Mouse (Mus musculus): Measurements from ENCODE around the gene Ube2o. TPM values are rescaled to one million over a fixed set of nuclear protein-coding genes. Genes with fewer than 3 reads are reported as not detected.
A peak's percentile ranks its signal among the peaks of the same experiment; 100 is the strongest.

Gene Ube2o
- 10 to 100 TPM; 27.7 to 29.5 TPM for total RNA-seq (2021)
- long read RNA-seq, experiment 1, full-length matches to known transcripts = 7 of 19 reads
- long read RNA-seq, experiment 1, partial matches to known transcripts = 3 of 19 reads
- long read RNA-seq, experiment 1, other reads (novel, unspliced or antisense) = 9 of 19 reads
- long read RNA-seq, experiment 2, partial matches to known transcripts = 2 of 16 reads
- long read RNA-seq, experiment 2, other reads (novel, unspliced or antisense) = 14 of 16 reads

DNA sequence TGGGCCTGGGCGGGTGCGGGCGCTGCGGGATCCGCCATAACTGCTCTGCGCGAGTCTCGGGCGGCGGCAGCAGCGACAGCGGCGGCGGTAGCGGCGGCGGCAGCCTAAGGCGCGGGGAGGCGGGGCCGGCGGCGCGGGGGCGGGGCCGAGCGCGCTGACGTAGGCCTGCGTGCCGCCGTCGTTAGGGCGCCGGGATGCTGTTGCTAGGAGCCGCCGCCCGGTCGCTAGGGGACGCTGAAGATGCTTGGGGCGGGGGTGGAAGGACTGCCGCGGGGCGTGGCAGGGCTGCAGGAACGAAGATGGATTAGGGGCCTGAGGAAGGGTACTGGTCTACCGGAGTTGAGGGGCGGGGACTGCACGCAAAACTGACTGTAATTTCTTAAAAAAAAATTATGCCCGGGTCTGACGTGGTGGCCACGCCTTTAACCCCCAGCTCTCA, at the start of gene Ube2o:
Ube2o (minus strand) TSS at position 72 of the 439 bp plus-strand sequence.
- DNase-seq = peak; percentile 86 to 89

DNA sequence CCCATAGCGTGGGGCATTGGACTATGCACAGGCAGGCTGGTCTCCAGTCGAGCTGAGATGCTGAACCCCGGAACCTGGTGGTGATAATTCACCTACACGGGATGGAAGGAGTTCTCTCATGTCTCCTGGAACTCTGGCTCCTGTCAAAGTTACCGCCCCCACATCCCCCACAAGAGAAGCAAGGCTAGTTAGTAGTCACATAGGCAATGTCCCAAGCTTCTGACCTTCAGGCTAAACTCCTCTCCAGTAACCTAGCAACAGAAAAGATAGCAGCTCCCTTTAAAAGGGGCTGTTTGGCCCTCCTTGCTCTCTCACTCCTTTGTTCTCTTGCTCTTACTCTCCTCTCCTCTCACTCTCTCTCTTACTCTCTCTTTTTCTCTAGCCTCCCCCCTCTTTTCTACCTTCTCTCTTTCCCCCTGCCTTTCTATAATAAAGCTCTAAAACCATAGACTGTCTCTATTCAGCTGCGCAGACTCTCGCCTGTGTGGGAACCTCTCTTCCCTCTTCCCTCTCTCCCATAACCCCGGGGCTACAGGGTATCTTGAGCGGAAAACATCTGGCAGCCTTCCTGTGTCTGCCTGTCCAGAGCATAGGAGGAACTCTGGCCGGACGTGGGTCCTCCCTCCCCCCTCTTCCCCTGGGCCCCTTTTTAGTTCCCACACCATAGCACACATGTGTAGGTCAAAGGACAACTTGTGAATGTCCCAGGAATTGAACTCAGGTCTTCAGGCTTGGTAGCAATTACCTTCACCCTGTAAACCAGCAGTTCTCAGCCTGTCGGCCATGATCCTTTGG, 49.1 kb upstream of the Ube2o start:
- DNase-seq = peak in 1 of 2 experiments; percentile 56

DNA sequence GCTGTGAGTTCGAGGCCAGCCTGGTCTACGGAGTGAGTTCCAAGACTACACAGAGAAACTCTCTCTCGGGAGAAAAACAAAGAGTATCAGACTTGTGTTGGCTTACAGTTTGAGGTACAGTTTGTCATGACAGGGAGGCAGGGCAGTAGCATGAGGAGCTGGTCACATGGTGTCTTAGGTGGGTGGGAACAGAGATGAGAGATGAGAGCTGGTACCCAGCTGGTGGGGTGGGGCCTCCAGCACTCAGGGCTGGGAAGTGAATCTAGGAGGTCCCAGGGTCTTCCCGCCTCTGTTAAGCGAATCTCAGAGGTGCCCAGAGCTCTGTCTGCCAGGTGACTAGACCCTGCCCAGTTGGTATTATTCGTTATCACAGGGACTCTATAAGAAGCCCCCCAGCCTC, 48.2 kb upstream of the Ube2o start:
- no peak for DNase-seq

DNA sequence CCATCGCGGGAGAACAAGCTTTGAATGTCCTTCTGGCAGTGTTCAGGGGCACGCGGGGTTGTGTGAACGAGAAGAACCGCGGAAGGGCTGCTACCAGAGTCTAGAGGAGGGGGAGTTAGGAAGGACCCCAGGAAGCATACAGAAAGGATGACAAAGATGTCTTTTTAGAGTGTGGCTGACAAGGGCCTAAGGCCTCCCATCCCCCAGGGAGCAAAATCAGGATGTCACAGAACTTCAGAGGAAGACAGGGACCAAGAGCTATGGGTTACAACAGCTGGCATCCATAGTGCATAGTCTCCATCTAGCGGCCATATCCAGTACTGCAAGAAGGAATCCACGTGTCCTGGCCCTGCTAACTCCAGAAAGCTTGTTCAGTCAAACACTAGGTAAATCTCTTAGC, 47.5 kb upstream of the Ube2o start:
- DNase-seq = peak; percentile 89 to 97

DNA sequence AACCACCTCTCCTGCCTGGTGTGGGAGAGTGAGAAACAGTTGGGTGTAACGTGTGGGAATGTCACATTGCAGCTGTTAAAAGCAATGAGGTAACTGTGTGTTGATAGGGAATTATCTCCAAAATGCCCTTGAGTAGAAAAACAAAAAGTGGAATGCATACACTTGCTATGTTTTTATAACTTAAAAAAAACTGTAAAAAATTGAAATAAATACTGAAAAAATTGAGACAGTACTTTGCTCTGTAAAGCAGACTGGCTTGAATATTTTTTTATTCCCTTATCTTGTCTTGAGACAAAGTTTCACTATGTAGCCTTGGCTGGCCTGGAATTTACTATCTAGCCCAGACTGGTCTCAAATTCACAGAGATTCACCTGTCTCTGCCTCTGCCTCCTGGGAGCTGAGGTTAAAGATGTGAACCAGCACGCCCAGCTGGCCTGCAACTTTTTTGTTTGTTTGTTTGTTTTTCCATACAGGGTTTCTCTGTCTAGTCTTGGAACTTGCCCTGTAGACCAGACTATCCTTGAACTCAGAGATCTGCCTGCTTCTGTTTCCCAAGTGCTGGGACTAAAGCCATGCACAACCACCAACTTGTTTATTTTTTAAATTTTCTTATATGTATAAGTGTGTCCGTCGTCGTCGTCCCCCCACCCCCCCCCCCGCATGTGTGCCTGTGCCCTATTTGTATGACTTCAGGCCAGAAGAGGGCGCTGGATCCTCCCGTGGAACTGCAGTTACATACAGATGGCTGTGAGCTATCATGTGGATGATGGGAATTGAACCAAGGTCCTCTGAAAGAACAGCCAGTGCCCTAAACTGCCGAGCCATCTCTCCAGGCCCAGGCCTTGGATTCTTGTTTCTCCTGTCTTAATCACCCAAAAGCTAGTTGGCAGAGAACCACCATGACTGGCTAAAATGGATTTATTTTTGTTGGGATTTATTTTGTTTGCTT, 46.1 kb upstream of the Ube2o start:
- DNase-seq = peak in 1 of 2 experiments; percentile 65

DNA sequence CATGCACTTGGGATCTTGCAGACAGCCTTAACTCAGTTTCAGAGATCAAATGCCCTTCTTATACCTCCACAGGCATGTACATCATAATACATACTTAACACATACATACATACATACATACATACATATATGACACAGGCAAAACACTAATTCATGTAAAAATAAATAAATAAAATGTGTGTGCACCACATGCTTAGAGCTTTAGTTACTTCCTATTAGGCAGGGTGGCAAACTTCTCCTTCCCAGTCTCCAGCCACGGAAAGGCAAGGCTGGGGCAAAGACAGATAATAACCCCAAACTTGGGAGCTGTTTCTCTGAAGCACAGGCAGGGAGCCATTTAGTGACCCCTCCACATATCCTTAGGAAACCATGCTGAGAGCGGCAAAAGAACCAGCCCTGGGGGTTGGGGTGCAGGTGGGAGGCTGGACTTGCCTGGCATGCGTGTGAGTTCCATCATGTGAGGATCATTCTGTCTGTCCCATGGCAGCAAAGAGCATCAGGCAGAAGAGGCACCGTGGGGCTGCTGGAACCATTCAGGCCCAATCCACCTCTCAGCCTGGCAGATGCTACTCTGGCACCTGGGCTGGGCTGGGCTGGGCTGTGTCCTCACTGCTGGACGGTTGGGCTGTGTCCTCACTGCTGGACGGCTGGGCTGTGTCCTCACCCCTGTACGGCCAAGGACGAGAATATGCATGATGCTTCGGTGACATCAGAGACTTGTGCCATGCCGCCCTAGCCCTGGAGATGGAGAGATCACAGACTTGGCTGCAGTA, 45.2 kb upstream of the Ube2o start, which contains the start of gene Rhbdf2:
Rhbdf2 (minus strand) TSS at position 721 of the 773 bp plus-strand sequence.
- DNase-seq = no peak

DNA sequence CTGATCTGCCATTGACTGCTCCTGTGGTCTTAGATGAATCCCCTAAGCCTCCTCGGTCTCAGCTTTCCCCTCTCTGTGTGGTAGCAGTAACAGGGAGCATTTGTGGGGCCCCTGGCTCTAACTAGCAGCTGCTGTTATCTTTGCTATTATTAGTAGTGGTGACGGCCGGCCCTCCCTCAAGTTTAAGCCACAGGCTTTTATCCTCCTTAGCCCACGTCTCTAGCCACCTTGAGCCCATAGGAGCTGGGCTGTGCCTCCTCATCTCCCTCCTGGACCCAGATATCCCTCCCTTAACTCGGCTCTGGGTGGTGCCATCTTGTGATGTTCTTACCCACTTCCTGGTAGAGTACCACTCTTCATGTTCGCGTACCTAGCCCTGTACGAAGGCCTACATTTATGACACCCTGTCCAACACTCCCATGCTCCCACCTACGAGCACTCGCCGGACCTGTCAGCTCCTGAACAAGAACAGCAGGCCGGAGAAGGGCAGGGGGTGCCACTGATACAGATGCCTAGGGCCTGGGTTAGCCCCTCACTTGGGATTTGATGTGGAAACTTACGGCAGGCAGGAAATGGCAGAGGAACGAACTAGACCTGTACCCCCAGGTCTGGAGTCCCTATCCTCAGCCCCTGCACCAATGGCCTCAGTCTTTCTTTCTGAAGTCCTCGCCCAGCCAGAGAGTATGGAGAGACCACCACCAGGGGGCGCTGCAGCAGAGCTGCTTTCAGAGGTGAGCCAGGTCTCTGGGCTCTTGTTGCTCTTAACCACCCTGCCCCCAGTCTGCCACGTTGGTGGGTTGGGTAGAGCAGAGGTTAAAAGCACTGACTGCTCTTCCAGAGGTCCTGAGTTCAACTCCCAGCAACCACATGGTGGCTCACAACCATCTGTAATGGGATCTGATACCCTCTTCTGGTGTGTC, 44.1 kb upstream of the Ube2o start:
- peak in 1 of 2 experiments; percentile 73 for DNase-seq

DNA sequence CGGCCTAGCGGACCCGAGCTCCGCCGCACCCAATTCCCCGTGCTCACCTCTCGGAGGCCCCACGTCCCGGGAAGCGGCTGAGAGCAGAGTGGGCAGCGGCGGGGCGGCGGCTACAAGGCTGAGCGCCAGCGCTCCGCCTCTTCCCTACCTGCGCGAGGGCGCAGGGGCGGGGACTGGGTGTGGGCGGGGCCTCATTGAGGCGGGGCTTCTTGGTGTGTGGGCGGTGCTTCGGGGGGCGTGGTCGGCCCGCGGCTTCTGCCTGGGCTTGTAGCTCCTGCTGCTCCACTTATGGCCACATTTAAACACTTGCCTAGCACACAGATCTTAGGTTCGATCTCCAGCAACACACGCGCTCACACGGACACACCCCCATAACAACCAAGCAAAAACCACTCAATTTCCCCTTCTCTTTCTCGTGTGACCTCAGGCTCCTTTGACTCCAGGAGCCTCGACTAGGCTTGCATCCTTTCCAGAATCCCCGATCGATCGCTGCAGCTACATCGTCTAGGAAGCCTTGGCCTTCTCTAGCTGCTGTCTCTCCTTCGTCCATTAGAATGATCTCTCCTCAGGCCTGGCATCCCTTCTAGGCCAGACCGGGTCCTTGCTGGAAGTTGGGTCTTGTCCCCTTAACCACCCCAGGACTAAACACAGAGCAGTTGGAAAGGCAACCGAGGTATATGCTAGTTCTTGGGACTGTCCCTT, 43.0 kb upstream of the Ube2o start:
- peak; percentile 89 for DNase-seq

DNA sequence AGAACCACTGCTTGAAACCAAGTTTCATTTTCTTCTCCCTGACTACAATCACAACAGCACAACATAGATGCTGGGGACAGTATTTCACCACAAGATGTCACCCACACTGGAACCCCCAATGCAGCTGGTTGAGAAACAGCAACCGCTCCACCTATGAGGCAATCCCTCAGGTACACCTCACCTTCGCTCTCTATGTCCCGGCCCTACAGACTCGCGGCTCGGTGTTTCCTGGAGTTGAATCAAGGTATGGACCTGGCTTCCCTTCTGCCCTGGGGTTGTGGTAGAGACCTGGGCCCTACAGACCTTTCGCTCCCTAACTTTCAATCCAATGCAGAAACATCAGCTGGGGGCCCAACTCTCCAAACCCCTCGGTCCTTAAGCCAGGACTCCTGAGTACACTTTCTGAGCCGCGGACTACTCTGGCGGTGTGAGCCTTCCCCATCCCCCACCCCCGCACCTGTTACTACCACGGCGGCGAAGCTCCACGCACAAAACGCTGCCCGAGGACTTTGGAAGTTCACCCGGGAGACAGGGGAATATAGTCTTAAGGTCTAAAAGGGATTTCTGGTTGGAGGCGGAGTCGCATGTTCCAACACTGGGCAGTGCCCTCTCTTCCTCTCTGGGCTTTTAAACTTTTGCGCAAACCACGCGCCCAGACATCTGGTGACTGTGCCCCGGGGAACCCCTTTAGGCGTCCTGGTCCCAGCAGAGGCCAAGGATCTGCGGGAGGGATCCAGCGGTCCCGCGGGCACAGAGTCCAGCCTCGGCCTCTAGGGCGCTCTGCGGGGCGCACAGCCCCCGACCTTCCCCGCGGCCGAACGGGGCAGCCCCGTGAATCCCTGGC, 42.3 kb upstream of the Ube2o start:
- DNase-seq = peak in 1 of 2 experiments; percentile 55

DNA sequence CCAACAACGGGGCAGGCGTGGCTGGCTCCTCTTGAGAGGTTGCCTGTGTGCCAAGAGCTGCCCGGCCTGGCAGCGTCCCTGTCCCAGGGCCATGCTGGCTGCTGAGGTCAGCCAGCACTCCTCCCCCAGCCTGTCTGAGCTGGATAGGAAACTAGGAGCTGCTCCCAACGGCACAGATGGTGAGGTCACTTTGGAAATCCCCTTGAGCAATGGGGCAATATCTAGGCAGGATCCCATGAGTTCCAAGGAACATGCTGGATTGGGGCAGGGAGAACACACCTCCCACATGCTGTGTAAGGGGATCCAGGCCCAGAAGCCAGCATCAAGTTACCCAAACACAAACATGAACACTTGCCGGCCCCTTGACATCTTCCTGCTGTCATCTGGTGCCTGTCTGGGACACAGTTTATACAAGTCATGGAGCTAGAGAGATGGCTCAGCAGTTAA, 40.0 kb upstream of the Ube2o start:
- peak; percentile 90 to 95 for DNase-seq

DNA sequence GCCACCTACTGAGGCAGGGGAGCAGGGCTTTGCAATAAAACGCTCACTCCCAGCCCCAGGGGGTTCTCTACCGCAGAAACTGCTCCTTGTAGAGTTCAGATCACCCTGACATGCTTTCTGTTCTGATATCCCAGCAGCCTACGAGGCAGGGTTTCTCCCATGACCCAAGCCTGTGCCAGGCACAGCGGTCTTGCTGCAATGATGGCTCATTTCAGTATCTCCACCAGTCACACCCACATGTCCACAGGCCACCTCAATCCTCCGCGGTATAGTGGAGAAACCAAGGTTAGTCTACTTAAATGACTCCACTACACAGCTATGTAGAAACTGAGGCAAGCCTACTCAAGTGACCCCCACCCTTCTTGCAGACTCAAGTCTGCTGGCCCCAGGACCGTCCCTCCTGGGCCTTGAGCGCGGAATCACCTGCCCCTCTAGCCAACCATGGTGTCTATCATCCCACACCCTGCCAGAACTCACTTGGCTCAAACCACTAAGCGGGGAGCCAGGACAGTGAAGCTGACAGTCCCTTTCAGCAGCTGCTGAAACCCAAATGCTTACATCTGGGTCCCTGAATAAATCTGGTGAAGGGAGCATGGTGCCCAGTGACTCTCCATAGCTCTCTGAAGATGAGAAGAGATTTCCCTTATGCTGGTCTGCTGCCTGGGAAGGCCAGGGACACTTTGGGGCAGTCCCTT, 39.5 kb upstream of the Ube2o start:
- no peak for DNase-seq

DNA sequence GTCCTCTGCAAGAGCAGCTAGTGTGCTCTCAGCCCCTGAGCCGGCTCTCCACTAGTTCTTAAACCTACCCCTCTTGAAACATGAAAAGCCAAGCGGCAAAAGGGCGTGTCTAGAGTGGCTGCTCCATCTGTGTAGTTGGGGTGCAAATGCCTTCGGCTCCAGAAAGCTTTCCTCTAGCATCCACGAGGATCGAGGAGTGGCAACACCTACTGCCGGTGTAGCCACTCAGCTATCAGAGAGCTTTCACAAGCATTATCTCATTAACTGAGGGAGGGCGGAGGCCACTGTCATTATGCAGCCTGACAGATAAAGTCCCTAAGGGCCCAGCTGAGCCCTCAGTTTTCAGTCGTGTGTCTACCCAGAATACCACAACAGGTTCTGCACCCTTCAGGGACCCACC, 38.8 kb upstream of the Ube2o start:
- peak in 1 of 2 experiments; percentile 32 for DNase-seq

DNA sequence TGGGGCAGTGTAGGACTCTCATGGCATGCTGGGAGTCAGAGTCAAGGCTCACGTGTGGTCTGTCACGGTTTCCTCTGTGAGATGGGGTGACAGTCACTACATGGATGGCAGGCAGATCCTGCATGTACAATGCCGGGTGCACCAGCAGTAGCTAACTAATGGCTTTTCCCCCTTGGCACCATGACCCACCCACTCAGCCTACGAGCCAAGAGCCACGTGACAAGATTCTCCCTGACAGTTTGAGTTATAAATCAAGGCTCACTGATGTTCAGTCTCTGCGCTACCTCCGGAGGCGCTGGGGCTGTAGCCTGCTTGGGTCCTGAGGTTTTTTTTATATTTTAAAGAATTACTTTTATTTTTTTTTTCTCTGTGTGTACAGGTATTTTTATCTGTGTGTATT, 38.3 kb upstream of the Ube2o start:
- no peak for DNase-seq

DNA sequence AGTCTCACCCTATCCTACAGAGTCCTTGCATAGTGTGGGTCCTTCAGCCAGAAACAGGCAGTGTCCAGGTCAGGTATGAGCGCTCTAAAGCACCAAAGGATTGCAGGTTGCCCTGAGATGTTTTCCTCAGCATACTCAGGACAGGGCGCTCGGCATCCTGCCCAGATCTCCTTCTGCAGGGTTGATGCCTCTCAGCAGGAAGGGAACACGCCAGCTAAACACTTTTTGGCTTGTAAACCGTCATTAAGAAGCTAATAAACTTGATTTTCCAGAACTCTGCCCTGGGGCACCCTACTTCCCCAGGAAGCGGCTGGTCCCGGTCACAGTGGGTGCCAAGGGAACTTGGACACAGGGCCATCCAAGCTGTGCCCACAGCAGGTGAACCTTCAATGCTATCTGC, 37.9 kb upstream of the Ube2o start:
- DNase-seq = peak; percentile 46 to 49

DNA sequence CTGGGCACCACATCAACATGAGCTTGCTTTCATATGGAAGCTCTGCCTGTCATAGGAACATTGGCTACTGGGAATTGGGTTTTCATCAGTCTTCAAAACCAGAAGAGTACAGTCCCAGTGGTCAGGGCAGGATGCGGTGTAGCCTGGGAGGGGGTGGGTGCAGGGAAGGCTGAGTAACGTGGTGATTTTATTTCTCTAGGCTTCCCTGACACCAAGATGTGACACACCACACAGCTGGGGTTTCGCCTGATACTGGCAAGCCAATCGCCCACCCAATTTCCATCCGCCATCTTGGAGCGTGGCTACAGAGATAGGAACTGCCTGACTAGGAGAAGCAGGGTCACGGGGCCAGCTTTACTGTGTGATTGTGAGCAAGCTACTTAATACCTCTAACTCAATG, 37.4 kb upstream of the Ube2o start:
- no peak for DNase-seq

DNA sequence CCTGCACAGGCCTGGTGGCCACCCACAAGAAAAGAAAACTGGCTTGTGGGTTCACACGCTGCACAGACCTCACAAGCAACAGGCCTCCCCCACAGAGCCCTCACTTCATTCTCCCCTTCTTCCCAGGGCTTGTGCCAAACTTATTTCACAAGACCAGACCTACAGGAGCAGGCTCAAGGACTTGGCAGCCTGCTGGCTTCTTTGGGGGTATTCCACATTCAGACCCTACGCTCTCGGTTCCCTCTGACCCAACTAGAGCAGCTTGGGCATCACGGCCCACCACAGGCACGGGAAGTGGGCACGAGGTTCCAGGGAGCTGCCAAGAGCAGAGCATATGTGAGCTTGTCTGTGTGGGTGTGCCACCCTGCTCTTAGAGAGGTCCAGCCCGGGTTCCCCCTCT, 36.4 kb upstream of the Ube2o start:
- DNase-seq = peak; percentile 58 to 63

DNA sequence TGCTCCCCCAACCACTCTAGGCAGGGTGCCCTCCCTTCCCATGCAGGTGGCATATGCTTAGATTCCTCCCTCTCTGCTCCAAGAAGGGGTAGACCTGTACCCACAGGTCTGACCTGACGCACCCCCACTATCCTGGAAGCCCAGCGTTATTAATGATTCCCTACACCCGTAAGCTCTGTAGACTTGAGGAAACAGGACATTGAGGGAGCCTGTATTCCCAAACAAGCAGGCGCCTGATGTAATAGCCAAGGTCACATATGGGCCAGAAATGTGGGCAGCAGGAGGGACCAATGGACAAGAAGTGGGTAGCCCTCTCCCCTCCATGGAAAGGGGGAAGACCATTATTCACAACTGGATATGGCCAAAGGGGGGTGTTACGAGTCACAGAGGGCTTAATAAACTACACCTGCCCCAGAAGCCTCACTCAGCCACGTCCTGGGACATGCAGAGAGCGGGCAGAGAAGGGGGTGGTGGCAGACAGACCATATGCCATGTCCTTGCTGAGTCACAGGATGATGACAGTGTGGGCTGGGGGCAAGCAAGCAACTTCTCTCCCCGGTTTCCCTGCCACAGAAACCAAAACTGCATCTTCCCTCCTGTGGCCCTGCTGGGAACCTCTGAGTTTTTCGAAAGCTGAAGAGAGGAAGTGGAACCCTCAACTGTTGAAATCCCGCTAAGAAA, 35.3 kb upstream of the Ube2o start:
- peak; percentile 36 to 45 for DNase-seq

Measured in heart, adult 18-20 months (tissue).